Mouse (Mus musculus) spleen, embryonic (tissue): ENCODE data around the gene Cd109.

Experiments used
- CTCF ChIA-PET: fragments of 350-600 bp; sonication (Branson Sonifier 250); formaldehyde crosslinking; loops from one replicate; lab custom pipeline; 2022; lab: Charles Lee

The Cd109 gene

DNA sequence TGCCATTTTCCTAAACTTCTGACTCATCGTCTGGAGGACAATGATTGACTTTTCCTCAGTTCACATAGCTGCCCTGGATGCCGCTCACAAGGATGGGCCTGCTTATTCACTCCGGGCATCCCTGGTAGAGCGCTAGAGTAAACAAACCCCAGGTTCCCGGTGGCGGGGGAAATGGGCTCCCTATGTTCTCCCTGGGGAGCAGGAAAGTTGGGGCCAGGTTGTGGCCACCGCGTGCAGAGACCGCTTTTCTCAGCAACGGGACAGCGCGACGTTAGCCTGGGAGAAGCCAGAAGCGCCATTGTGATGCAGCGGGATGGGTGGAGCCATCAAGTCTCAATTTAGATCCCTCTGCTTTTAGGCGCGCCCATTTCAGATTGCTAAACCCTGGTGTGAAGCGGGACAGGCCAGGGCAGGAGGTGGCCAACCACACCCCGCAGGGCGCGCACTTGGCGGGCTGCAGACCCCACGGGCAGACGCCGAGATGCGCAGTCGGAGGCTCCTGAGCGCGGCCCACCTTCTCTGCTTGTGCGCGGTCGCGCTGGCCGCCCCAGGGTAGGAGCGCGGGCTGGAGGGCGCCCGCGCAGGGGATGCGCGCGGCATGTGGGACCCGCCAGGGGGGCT lies at the start of gene Cd109:
Gene Cd109 (plus strand): TSS at position 146 of the 621 bp plus-strand sequence.
- CTCF ChIA-PET = no interaction called here

DNA sequence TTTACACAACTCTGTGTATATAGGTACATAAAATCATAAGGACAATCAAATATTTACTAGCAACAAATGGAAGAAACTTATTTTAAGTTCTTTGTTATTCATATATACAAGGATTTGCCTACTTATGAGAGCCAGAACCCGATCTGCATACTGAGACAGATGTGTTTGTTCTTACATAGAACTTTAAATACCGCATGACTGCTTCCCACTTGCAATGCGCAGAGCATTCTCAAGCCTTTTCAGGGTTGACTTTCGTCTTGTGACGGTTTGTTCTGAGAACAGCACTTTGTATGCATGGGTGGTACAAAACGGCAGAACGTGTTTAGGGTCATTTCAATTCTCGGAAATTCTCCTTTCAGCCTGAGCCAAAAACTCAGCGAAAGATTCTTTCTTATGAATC lies 45.4 kb upstream of the Cd109 start:
- CTCF ChIA-PET = no interaction called here

DNA sequence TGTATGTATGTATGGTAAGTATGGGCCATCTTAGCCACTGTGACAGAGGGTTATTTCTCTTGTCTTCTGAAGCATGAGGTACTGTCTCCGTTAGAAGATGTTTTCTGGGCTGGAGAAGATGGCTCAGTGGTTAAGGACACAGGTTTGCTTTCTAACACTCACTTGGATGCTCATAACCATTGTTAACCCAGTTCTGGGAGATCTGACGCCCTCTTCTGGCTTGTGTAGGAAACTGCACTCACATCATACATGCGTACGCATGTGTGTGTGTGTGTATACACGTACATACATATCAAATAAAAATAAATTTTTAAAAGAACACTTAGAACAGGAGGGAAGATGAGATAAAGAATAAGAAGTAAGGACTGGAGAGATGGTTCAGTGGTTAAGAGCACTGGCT lies 38.9 kb upstream of the Cd109 start:
- CTCF ChIA-PET = no interaction called here

DNA sequence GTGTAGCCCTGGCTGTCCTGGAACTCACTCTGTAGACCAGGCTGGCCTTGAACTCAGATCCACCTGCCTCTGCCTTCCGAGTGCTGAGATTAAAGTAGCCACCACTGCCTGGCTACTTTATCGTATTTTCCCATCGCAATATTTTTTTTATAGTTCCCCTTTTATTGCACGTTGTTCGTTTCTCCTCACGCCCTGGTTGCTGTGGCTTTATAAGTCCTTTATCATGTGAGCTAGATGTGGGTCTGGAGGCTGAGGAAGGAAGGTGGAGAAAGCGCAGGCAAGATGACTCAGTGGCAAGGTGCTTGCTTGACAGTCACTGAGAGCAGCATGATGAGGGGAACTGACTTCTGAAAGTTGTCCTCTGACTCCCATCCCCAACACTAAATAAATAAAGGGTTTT lies 36.5 kb upstream of the Cd109 start:
- CTCF ChIA-PET = no interaction called here

DNA sequence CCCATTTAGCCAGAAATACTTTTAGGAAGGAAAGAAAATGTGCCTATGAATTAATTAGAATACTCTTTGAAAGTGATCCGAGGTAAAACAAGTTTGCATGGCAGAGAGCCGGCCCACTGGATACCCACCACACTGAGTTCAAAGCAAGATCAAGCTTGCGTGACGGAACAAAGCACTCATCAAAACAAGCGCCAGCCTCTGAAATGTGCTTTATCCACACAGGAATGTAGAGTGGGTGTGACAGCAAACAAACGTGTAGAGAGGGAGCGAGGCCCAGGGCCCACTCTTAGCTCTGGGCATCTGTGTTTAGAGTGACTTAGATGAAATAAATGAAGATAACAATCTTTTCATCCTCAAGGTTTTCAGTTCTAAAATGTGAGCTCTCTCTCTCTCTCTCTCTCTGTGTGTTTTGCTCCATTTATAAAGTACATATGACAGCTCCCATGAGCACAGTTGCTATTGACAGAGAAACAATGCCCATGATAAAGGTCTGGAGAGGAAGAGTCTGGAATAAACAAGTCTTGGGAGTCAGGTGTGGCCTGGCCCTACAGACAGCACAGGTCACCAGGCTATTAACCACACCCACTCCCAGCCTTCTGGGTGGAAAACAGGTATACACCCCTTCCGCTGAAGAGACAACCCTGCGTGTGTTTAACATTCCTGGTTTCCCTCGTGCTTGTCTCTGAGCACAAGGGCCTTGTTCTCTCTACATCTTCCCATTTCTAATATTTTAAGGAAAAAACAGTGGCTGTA lies 35.5 kb upstream of the Cd109 start:
- CTCF ChIA-PET = no interaction called here

DNA sequence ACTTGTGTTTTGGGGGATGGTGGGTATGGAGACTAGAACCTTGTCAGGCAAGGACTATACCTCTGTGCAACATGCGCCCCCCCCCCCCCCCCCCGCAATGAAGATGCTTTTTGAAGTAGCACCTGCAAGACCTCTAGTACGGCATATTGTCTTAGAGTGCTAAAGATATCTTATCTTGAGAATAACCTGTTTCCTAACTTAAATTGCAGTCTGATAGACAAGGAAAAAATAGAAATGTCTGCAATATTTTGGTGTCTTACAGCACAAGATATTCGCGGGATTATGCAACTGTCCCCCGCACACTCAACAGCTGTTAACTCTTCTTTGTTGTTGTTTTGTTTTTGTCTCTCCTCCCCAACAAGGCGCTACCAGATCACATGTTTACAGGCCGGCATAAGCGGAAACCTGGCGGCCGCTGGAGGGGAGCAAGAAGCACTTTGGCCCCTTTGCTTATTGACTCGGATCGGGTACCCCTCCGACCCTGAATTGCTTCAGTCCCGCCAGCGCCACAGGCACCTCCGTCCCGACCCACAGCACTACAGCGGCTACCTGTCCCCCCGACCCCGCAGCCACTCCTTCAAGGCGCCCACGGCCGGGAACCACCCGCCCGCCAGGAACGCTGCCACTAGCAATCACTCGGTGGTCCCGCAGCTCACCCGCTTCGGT lies 28.0 kb upstream of the Cd109 start:
- CTCF ChIA-PET = no interaction called here

DNA sequence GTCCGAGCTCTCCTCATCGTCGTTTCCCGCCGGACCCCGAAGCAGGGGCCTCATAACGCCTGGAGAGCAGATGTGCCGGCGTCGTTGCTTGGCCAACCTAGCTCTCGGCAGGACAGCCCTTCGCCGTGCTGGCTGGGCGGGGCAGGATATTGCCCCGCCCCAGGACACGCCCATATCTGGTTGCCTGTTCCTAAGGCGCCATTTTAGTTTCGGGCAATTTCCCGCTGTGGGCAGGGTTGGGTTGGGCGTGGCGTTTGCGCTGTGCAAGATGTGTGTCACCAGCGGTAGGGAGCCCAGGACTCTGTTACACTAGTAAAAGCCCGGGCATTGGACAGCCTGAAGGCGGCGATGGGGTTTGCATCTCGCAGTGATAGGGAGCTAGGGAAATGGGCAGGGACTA lies 27.4 kb upstream of the Cd109 start, which contains the start of gene Slc17a5:
Gene Slc17a5 (minus strand): TSS at position 128 of the 400 bp plus-strand sequence.
- CTCF ChIA-PET = interaction anchor here (0.8 kb wide), 1 partner anchor 109 kb away, joined by 3 read pairs; no protein-coding TSS in a partner anchor

DNA sequence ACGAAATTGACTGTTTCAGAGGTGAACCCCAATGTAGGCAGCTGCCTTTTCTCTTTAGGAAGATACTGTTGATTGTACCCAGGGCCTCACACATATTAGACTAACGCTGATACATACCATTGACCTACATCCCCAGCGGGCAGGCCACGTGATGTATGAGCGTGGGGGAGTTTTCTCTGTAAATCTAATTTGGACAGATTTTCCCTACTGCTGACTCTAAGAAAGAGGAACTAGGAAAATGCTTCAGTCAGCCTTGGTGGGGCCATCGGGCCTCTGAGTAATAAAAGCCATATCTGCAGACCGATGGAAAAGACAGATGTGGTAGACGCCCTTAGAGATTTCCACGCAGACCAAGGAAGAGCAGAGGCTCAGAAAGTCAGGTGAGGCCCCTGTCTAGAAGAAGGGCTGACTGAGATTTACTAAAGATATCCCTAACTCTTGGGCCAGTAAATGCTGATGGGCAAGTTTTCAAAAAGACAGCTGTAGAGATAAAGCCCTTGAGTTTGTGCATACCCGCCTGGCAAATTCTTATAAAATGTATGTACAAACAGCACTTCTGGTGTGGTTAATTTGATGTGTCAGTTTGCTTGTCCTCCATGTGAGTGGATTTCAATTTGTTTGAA lies 26.8 kb upstream of the Cd109 start:
- CTCF ChIA-PET = interaction anchor here (0.8 kb wide), 1 partner anchor 110 kb away, joined by 3 read pairs; no protein-coding TSS in a partner anchor

DNA sequence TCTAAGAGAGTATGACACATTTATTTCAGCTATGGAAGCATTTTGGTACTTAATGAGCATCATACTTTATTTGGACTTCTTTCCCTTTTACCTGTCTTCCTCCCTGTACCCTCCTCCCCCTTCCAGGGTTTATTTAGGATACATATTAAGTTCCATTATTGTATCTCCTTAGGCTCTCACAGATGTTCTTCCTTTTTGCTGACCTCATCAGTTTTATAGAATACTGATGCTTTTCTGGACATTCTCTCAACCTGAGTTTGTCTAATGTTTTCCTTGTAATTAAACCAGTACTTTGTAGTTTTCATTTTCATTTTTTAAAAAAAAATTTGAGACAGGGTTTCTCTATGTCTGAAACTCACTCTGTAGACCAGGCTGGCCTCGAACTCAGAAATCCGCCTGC lies 24.9 kb upstream of the Cd109 start:
- CTCF ChIA-PET = interaction anchor here (0.6 kb wide), 2 partner anchors 37 to 934 kb away, joined by 3 to 10 read pairs; no protein-coding TSS in a partner anchor

DNA sequence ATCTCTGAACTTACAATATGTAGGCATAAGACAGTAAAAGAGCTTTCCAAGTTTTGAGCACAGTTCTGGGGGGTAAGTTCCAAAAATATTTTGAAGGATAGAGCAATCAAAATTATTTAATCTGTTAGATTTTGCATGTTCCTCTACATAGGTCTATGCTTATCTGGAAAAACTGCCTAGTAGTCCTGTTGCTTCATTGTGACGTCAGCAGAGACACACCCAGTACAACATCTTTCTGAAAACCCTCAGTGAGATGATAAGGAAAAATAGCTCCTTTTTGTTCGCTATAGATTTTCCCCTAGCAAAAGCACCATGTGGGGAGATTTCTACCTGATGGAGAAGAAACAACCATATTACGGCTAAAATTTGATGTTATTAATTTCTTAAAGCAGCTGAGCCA lies 20.1 kb upstream of the Cd109 start:
- CTCF ChIA-PET = interaction anchor here (0.6 kb wide), 1 partner anchor 170 kb away, joined by 6 read pairs; no protein-coding TSS in a partner anchor

DNA sequence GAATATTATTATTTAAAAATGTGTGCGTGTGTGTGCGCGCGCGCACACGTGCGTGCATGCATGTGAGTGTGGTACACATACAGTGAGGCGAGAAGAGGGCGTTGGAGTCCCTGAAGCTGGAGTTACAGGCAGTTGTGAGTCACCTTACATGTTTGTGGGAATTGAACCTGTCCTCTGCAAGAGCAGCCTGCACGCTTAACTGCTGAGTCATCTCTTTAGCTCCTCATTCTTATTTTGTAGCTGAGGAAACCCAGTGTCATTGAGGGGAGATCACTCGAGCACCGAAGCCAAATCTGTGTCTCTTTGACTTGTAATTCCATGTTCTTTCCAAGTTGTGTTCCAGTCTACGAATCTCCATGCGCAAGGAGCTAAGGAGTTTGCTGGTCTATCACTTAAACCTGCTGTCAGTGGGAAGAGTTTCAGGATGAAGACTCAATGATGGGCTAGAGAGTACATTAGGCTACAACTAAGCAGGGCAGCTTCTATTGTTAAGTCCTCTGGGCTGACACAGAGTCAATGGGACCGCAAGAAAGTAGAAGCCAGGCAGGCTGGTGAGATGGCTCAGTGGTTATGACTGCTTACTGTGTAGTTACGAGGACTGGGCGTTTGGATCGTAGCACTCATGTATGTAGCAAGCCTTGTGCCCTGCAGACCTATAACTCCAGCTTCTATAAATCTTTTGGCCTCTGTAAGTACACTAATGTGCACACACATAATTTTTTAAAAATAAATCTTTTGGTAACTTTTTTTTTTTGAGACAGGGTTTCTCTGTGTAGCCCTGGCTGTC lies 19.4 kb upstream of the Cd109 start:
- CTCF ChIA-PET = interaction anchor here (0.6 kb wide), 1 partner anchor 170 kb away, joined by 6 read pairs; no protein-coding TSS in a partner anchor

DNA sequence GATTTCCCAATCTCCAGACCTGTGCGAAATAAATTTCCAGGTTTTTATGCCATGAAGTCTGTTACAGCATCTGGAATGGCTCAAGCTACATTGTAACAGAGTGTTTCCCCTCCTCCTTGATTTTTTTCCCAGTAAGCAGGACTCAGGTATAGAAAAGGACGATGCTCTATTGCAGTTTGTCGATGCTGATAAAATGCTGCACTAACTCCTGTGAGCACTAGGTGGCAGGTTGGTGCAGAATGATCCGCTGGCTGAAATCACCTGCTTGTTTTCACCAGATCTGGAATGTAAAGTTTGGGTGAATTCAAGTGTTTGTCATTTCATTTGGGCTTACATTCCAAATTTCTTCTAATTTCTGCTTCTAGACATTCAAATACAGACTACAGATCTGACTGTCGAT lies 18.5 kb upstream of the Cd109 start:
- CTCF ChIA-PET = no interaction called here

DNA sequence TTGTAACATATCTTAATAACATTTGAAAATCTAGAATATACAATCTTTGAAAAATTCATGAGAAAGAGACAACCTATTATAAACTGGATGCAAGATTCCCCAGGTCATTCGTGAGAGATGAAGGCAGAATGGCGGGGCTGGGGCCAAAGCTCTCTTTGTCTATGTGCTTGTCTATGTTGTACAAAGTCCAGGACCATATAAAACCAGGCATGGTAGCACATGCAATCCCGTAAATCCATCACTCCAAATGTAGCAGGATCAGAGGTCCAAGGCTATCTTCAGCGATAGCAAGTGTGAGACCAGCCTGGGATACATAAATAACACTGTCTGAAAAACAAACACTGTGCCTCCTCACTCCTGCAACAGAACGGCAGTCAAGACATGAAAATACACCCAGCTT lies 15.4 kb upstream of the Cd109 start:
- CTCF ChIA-PET = no interaction called here

DNA sequence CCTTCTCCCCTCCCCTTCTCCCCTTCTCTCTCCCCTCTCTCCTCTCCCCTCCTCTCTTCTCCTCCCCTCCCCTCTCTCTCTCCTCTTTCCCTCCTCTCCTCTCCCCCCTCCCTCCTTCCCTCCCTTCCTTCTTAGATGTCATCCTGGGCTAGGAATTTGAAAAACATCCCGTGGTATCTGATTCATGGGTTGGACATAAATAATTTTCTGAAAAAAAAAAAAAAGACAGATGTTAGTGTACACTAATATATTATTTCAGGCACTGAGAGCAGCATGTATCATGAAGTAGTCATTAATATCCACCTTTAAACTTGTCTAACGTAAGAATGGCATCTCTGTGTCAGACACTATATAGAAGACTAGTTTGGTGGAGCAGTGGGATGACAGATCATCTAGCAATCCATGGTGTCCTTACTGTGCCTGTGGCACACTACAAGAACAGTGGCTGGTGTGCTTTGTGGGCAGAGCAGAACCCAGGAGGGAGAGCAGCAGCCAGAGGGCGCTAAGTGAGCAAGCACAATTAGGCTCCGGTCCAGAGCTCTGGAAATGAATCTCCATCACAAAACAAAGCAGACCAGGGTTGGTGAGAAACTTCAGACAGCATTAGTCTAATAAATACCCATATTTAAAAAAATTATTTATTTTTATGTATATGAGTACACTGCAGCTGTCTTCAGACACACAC lies 14.2 kb upstream of the Cd109 start:
- CTCF ChIA-PET = no interaction called here

DNA sequence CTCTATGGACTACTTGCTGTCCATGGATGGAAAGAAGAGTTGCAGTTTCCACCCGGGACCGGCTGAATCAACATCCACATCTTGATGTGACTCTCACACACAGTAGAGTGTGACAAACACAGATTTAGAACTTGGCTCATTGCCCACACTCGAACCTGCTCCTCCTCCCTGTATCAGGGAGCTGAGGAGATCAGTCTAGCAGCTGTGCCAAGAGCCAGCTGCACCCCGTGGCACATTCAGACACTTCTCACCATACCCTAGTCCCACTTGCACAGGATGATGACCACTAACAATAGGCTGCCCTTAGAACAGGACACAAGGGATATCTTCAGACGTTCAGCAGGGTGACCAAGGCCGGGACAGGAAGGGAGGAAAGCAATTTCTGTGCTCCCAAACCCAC lies 1.1 kb upstream of the Cd109 start:
- CTCF ChIA-PET = no interaction called here

DNA sequence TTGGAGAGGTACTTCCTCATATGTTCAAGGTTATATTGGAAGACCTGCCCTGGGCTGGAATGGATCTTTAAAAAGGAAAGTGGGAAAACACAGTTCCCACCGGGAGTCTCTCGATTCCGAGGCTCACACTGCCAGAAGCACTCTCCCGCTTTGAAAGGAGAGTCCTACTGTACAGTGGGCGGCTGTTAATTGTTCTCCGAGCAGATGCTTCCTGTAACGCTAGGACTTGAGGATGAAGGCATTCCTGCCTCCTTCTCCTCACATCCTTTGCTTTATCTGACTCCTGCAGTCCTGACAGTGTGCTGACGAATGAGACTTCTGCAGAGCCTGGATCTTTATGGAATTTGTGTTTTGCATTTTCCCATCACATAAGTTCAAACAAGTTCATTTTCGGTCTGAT lies 3.9 kb downstream of the Cd109 start:
- CTCF ChIA-PET = no interaction called here

DNA sequence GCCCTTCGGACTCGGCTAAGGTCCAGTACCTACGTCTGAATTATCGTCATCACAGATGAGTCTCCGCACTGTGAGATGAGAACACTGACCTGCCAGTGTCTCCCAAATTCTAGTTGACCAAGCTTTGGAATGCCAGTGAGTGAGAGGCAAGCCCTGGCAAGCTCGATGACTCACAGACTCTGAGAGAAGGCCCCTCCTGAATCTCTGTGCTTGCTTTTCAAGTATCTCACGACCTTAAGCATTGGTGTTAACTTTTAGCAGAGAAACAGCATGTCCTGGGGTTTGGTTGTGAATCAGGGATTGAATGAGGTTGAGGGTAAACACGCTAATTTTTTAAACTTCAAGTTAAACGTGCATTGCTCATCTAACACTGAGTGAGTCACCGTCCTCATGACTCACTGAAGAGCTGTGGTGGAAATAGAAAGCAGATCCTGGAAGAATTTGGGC lies 8.0 kb downstream of the Cd109 start:
- CTCF ChIA-PET = no interaction called here

DNA sequence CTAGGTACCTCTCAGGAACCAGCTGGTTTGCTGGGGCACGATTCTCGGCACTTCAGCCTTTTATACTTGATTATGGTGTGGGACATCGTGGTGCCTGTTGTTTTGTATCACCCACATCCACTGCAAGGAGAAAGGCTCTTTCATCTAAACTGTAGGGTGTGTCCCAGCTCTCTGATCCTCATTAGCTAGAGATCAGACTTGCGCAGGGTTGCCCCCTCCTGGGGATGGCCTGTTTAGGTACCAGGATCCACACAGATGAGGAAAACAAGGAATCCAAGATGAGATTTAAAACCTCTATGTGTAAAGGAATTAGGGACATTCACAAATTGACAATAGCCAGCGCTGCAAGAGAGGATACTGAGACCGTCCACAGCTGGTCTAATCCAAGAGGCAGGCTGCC lies 14.6 kb downstream of the Cd109 start:
- CTCF ChIA-PET = no interaction called here

DNA sequence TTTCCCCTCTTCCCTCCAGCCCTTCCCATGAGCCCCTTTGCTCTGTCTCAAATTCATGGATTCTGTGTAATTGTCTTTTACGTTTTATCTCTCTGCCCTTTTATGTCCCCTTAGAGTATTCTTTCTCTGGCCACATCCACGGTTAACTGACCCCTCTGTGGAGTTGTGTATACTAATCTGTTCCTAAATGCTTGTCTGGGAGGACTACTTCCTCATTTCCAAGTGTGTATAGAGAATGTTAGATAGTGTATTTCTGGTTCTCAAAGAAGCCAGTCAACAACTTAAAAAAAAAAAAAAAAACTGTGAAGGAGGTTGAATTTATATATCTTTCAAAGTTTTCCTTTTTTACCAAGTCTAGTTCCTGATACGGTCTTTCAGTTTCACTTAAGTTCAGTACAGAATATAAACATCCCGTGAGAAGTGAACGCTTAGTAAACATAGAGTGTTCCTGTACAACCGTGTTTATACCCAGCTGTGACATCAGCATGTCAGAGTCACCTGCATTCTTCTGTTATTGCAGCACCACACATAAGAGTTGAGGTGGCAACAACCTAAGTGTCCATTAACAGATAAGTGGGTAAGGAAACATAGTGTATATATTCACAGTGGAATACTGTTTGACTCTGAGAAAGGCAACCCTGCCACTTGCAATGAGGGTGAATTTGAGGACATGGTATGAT lies 16.5 kb downstream of the Cd109 start:
- CTCF ChIA-PET = no interaction called here

DNA sequence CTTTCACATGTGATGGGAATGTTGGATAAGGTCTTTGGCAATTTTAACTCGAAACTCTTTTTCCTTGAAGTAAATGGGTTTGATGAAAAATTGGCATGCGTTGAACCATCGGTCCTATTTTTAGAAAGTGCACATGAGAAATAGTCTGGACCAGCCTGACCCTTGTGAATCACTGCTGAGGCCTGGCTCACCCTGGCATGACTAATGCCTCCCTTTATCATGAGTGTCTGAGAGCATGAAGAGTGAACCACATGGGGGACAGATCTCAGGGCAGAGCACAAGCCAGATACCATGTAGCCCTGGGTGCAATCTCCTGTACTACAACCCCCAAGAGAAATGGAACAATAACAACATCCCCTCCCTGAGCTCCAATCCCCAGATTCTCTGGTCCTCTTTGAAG lies 18.6 kb downstream of the Cd109 start:
- CTCF ChIA-PET = no interaction called here
